Mouse (Mus musculus): Measurements from ENCODE around the gene Npr1.

Gene Npr1

GRCm38 (mm10) chr3:90465686-90466310 is at the start of gene Npr1:
Gene Npr1 (minus strand): TSS chr3:90465866.
- peak; percentile 77 to 88 for DNase-seq

- peak; percentile 53 to 54 for DNase-seq
These were observed 49.6 kb upstream of the Npr1 start for GRCm38 (mm10) chr3:90515242-90515641.

GRCm38 (mm10) chr3:90514691-90515090 is 49.0 kb upstream of the Npr1 start:
- DNase-seq = peak; percentile 81 to 83

- DNase-seq = peak; percentile 83 to 85
These were observed 48.3 kb upstream of the Npr1 start, which contains the start of the genes S100a1 and S100a13 for GRCm38 (mm10) chr3:90513796-90514590. Gene S100a1 (minus strand): TSS chr3:90514392. Gene S100a13 (plus strand): TSS chr3:90514435.

- DNase-seq = no peak
These were observed 47.4 kb upstream of the Npr1 start for GRCm38 (mm10) chr3:90512948-90513642.

GRCm38 (mm10) chr3:90512276-90512675 is 46.6 kb upstream of the Npr1 start:
- DNase-seq = no peak

- DNase-seq = no peak
These were observed 44.1 kb upstream of the Npr1 start for GRCm38 (mm10) chr3:90509747-90510123.

GRCm38 (mm10) chr3:90508950-90509746 is 43.5 kb upstream of the Npr1 start, which contains the start of gene Chtop:
Gene Chtop (minus strand): TSS chr3:90509498.
- peak; percentile 99 to 100 for DNase-seq

GRCm38 (mm10) chr3:90508287-90508949 is 42.8 kb upstream of the Npr1 start:
- no peak for DNase-seq

GRCm38 (mm10) chr3:90506362-90506761 is 40.7 kb upstream of the Npr1 start:
- no peak for DNase-seq

GRCm38 (mm10) chr3:90505216-90505615 is 39.5 kb upstream of the Npr1 start:
- peak; percentile 58 to 86 for DNase-seq

- no peak for DNase-seq
These were observed 37.8 kb upstream of the Npr1 start for GRCm38 (mm10) chr3:90503444-90503843.

- DNase-seq = no peak
These were observed 31.9 kb upstream of the Npr1 start for GRCm38 (mm10) chr3:90497597-90497996.

- DNase-seq = no peak
These were observed 30.3 kb upstream of the Npr1 start for GRCm38 (mm10) chr3:90495850-90496525.

- DNase-seq = no peak
These were observed 28.3 kb upstream of the Npr1 start for GRCm38 (mm10) chr3:90493831-90494540.

GRCm38 (mm10) chr3:90491350-90491749 is 25.7 kb upstream of the Npr1 start:
- peak in 1 of 2 experiments; percentile 67 for DNase-seq

GRCm38 (mm10) chr3:90490696-90491256 is 25.1 kb upstream of the Npr1 start, which contains the start of gene Snapin:
Gene Snapin (minus strand): TSS chr3:90491033.
- DNase-seq = peak; percentile 97 to 98

- DNase-seq = no peak
These were observed 22.9 kb upstream of the Npr1 start for GRCm38 (mm10) chr3:90488576-90488975.

- DNase-seq = no peak
These were observed 21.3 kb upstream of the Npr1 start for GRCm38 (mm10) chr3:90486998-90487397.
